Mouse (Mus musculus) hindbrain, embryonic 16.5 days (tissue): Measurements from ENCODE around the gene Pnpt1. TPM values are rescaled to one million over a fixed set of nuclear protein-coding genes. Genes with fewer than 3 reads are reported as not detected.

Experiments
- ATAC-seq: fragments of 200-750 bp; cut with Nextera tagmentation; 2 replicates; pipeline ENCODE4 v1.8.0; 2017; ENCODE audit warnings: moderate TSS enrichment, moderate library complexity
- H3K27ac ChIP-seq: fragments of 300-500 bp; sonication (generic); 2 replicates; pipeline ENCODE4 v1.5.1; 2014; ENCODE audit warnings: low read depth, mild to moderate bottlenecking, control low read depth, low read length, moderate library complexity
- H3K27me3 ChIP-seq: fragments of 300-500 bp; sonication (generic); replicated peaks from 2 replicates; pipeline ENCODE4 v1.6.1; 2014; ENCODE audit warnings: low read length; ENCODE audit not compliant: control insufficient read depth, insufficient read depth
- H3K36me3 ChIP-seq: fragments of 300-500 bp; sonication (generic); 2 replicates; pipeline ENCODE4 v1.6.1; 2014; ENCODE audit warnings: mild to moderate bottlenecking, low read length, moderate library complexity, mixed read lengths; ENCODE audit not compliant: control insufficient read depth, insufficient read depth
- H3K4me1 ChIP-seq: fragments of 300-500 bp; sonication (generic); 2 replicates; pipeline ENCODE4 v1.6.1; 2014; ENCODE audit warnings: low read depth, low read length; ENCODE audit not compliant: control insufficient read depth, insufficient read depth
- H3K4me2 ChIP-seq: fragments of 300-500 bp; sonication (generic); 2 replicates; pipeline ENCODE4 v1.6.1; 2014; ENCODE audit warnings: mild to moderate bottlenecking, low read length, control low read depth, moderate library complexity
- H3K4me3 ChIP-seq: fragments of 300-500 bp; sonication (generic); 2 replicates; pipeline ENCODE4 v1.5.1; 2014; ENCODE audit warnings: mild to moderate bottlenecking, low read length, control low read depth, moderate library complexity
- H3K9ac ChIP-seq: fragments of 300-500 bp; sonication (generic); 2 replicates; pipeline ENCODE4 v1.6.1; 2014; ENCODE audit warnings: low read depth, mild to moderate bottlenecking, control low read depth, low read length, moderate library complexity
- H3K9me3 ChIP-seq: fragments of 300-500 bp; sonication (generic); 2 replicates; pipeline ENCODE4 v1.6.1; 2014; ENCODE audit warnings: mild to moderate bottlenecking, low read length, moderate library complexity; ENCODE audit not compliant: control insufficient read depth
- WGBS: fragments of 180-500 bp; shearing (Covaris S2); extraction: QIAGEN DNeasy Blood & Tissue Kit; methylation state at CpG from one replicate; pipeline ENCODE4 v1.1.7; 2014; 5-methylcytosine and 5-hydroxymethylcytosine counted together
- polyA plus RNA-seq: library from polyadenylated mRNA; unstranded; fragments of >200 nt; fragmentation: Nextera tagmentation; extraction: Ambion mirVana; gene quantifications from 2 replicates; pipeline ENCODE4 v1.2.1, GENCODE M21; 2015

Gene Pnpt1
- polyA plus RNA-seq: 25.3 and 25.5 TPM in 2 replicates

DNA sequence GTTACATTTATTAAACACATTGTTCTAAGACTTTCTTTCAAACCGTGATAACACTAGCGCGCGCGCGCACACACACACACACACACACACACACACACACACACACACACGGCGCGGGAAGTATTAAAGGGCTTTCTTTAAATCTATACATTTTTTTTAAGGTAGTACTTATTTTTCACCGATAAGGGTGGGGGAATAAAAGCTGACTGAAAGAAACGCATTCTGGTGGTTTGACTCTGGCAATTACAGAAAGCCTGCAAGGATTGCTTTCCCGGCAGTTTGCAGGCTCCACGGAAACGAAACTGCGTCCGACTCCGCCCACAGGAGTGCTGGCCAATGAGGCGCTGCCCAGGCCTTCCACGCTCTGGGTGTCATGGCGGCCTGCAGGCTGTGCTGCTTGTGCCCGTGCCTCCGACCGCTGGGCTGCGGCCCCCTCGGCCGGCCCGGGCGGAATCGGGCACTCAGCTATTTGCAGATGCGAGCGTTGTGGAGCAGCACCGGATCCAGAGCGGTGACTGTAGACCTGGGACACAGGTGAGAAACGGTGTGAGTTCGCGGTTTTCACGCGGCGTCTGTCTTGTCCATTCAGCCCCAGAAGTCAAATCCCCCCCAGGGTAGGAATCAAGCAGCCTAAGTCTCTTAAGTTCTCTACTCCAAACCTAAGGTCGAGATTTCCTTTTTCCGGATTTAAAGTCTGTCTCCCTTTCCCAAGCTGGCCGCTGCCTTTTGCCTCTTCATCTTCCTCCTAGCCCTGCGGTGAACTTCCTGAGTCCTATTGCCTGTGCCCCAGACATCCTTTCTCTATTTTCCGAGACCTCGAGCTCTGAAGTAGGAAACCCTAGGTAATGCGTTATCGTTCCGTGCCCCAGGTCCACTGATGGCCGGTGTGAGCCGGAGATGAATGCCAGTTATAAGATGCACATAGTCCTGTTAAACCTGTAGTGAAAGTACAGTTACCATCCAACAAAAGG is at the start of gene Pnpt1:
Gene Pnpt1, plus strand, starts transcription at position 360 of the 971 bp plus-strand sequence.
- peak within 1 kb of the TSS; percentile 81 for H3K27ac ChIP-seq
- peak within 1 kb of the TSS; percentile 81 for H3K4me3 ChIP-seq
- WGBS: 4% methylated on average over 50 of the region's 50 CpGs
- peaks cover 3% of the 10 kb centered on the region; the same call in 1 of the 2 replicates for H3K36me3 ChIP-seq
- peak within 1 kb of the TSS; percentile 79 for H3K4me2 ChIP-seq
- no peaks in the 10 kb centered on the region for H3K27me3 ChIP-seq
- peaks cover 6% of the 10 kb centered on the region; the same call in 1 of the 2 replicates for H3K4me1 ChIP-seq
- no peaks in the 10 kb centered on the region for H3K9me3 ChIP-seq
- ATAC-seq: peak; percentile 100
- H3K9ac ChIP-seq: peak within 1 kb of the TSS; percentile 85

DNA sequence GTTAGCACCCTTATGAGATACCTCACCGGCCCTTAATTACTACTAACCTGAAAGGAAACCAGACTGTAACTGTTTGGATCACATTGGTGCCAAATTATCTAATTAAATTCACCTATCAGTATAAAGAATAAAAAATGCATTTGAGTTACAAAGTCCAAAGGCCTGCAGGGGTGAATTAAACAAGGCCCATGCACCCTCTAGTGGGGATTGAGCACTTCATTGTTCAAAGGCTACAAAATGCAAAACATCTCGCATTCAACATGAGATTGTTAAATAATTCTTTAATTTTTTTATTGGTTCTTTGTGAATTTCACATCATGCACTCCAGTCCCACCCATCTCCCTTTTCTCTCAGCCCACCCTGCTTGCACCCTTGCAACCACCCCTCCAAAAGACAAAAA is 38.1 kb upstream of the Pnpt1 start:
- H3K27ac ChIP-seq: no peak overlapping the region
- no peak overlapping the region for H3K9ac ChIP-seq
- H3K9me3 ChIP-seq: no peaks in the 10 kb centered on the region
- no peak overlapping the region for H3K4me2 ChIP-seq
- H3K4me3 ChIP-seq: no peak overlapping the region
- H3K4me1 ChIP-seq: no peaks in the 10 kb centered on the region
- WGBS: 84% methylated on average over 2 of the region's 2 CpGs
- no peaks in the 10 kb centered on the region for H3K36me3 ChIP-seq
- ATAC-seq: no peak
- H3K27me3 ChIP-seq: no peaks in the 10 kb centered on the region

DNA sequence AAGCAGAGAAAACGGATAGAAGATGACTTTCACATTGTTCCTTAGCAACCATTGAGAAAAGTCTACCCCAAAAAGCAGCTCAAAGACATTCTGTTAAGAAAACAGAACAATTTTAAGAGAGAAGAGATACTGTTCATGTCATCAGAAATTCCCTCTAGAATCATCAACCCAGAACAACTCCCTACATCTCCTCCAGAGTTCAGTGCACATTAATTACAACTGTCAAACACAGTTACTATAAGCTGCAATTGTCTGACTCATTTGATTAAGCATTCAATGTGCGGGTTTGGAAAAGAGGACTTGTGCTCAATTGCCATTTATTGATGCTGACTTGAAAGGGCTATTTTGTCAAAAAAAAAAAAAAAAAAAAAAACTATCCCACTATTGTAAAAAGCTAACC is 31.6 kb upstream of the Pnpt1 start:
- no peaks in the 10 kb centered on the region for H3K36me3 ChIP-seq
- no peak overlapping the region for H3K27ac ChIP-seq
- no peak overlapping the region for H3K9ac ChIP-seq
- no peak for ATAC-seq
- H3K4me1 ChIP-seq: no peaks in the 10 kb centered on the region
- no peak overlapping the region for H3K4me2 ChIP-seq
- no peak overlapping the region for H3K4me3 ChIP-seq
- H3K9me3 ChIP-seq: no peaks in the 10 kb centered on the region
- 26% methylated on average over 2 of the region's 2 CpGs for WGBS
- H3K27me3 ChIP-seq: no peaks in the 10 kb centered on the region

DNA sequence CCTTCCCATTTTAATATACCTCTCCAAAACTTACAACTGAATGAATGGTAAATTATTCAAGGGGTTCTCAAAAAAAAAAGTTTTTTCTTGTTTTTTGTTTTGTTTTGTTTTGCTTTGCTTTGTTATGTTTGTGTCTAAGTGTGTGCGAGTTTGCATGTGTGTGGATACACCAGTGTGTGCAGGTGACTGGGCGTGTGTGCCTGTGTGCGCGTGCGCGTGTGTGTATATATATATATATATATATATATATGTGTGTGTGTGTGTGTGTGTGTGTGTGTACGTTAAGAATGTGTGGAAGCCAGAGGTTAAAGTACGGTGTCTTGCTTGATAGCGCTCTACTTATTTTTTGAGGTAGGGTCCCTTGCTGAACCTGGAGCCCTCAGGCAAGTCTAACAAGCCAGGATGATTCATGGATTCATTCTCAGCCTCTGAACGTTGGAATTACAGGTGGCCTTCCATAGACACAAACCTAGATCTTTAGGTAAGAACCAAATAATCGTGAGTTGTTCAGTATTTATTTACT is 621 bp upstream of the Pnpt1 start:
- Histone ChIP-seq H3K9me3 (no peaks in the 10 kb centered on the region), H3K27me3 (no peaks in the 10 kb centered on the region), H3K27ac (peak overlapping the region; percentile 81; the same call in 1 of the 2 replicates), H3K4me3 (peak overlapping the region; percentile 81), H3K36me3 (peaks cover 2% of the 10 kb centered on the region; the same call in 1 of the 2 replicates), H3K9ac (peak overlapping the region; percentile 85), H3K4me1 (peaks cover 6% of the 10 kb centered on the region; the same call in 1 of the 2 replicates), H3K4me2 (peak overlapping the region; percentile 60)
- 59% methylated on average over 11 of the region's 11 CpGs for WGBS
- peak; percentile 73 for ATAC-seq

DNA sequence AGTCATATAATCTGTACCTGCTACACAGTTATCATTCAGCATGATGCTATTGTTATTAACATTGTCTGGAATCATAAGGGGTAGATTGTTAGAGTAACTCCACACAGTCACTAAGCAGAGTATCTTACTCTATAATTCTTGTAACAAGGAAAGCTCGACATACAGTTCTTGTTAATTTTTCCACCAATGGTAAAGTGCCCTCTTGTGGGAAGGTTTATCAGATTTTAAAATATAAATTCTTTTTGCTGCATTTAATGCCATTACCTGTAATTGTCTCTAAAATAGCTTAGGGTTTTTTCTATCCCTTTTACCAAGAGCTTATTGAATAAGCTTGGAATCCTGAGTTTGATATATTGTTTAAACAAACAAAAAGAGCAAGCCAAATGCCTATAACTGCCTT is 10.1 kb downstream of the Pnpt1 start:
- WGBS: 44% methylated on average over 1 of the region's 1 CpGs
- Histone ChIP-seq H3K9ac (no peak overlapping the region), H3K4me1 (no peaks in the 10 kb centered on the region), H3K27ac (no peak overlapping the region), H3K27me3 (no peaks in the 10 kb centered on the region), H3K36me3 (peaks cover 9% of the 10 kb centered on the region), H3K4me3 (no peak overlapping the region), H3K4me2 (no peak overlapping the region), H3K9me3 (no peaks in the 10 kb centered on the region)
- ATAC-seq: no peak

DNA sequence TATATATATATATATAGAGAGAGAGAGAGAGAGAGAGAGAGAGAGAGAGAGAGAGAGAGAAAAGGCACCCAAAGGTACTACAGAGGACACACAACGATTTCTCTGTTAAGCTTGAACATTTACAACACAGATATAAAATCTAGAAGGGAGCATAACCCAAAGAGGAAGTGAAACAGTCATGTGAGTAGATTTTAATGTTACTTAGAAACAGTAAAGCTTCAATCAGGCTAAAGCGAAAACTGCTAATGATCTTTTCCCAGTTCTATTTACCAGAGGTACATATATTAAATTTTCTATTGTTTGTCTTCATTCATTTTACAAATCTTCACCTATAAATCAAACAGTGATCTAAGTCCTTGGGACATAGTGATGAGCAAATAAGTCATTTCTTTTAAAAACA is 18.4 kb downstream of the Pnpt1 start:
- WGBS: 95% methylated on average over 2 of the region's 2 CpGs
- Histone ChIP-seq H3K9ac (no peak overlapping the region), H3K36me3 (peaks cover 12% of the 10 kb centered on the region), H3K27ac (no peak overlapping the region), H3K4me1 (no peaks in the 10 kb centered on the region), H3K4me3 (no peak overlapping the region), H3K9me3 (no peaks in the 10 kb centered on the region), H3K27me3 (no peaks in the 10 kb centered on the region), H3K4me2 (no peak overlapping the region)
- no peak for ATAC-seq

DNA sequence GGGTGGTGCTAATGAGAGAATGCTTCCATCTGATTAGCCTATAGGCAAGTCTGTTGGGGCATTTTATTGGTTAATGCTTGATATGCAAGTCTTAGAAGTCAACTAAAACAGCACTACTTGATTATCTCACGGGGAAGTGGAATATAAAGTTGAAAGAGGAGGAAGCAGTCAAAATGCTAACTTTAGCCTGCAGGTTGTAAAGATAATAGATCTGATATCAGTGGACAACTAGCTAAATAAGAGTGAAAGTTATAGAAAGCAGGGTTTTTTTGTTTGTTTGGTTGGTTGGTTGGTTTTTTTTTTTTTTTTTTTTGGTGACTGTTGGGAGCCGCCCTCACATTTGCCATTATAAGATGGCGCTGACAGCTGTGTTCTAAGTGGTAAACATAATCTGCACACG is 33.0 kb downstream of the Pnpt1 start:
- H3K27ac ChIP-seq: no peak overlapping the region
- no peak overlapping the region for H3K4me3 ChIP-seq
- H3K27me3 ChIP-seq: no peaks in the 10 kb centered on the region
- 98% methylated on average over 4 of the region's 4 CpGs for WGBS
- H3K4me2 ChIP-seq: no peak overlapping the region
- H3K9me3 ChIP-seq: no peaks in the 10 kb centered on the region
- H3K9ac ChIP-seq: no peak overlapping the region
- ATAC-seq: no peak
- H3K4me1 ChIP-seq: no peaks in the 10 kb centered on the region
- peaks cover 13% of the 10 kb centered on the region for H3K36me3 ChIP-seq

DNA sequence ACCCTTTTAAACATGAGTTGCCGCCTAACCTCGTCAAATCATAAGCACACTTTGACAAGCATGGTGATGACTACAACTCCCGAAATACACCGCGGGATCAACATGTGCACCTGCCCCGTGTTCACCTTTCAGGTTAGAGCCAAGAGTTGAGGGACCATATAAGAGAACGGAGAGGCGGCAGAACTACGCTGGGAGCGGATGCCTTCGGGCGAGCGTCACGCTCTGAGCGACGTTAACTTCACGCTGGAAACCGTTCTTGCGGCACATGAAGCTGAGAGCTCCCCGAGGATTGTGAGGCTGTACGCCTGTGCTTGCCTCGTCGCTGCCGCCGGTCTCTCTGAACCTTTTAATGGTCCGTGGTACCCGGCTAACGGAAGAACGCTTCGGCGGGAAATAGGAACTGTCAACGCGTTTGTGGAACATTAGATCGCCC is 41.4 kb downstream of the Pnpt1 start:
- H3K4me3 ChIP-seq: peak overlapping the region; percentile 96
- no peaks in the 10 kb centered on the region for H3K9me3 ChIP-seq
- no peaks in the 10 kb centered on the region for H3K36me3 ChIP-seq
- peak overlapping the region; percentile 36 for H3K27ac ChIP-seq
- ATAC-seq: peak; percentile 43
- H3K4me1 ChIP-seq: peaks cover 10% of the 10 kb centered on the region
- no peaks in the 10 kb centered on the region for H3K27me3 ChIP-seq
- peak overlapping the region; percentile 60 for H3K9ac ChIP-seq
- WGBS: under 1% methylated on average over 34 of the region's 34 CpGs
- H3K4me2 ChIP-seq: peak overlapping the region; percentile 69

DNA sequence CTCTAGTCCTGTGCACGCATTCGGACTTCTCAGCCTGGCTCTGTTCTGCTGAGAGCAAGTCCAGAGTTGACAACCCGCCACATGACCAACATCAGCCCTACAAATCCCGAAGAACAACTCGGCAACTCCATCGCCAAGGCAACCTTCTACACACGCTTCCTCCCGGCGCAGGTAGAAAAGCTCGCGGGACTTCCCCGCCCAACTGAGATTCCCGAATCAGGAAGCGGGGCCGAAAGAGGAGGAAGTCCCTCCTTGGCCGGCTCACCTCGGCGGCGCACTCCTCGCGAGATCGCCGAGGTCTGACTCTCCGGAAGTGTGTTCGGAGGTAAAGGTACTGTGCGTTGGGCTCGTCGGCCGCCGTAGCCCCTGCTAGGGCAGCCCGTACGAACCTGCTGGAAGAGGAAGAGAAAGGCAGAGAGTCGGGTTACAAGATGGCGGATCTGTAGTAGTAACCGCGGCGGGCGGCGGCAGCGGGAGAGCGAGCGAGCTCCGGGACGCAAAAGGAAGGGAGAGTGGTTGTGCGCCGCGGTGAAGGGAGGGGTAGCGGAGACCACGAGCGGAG is 42.1 kb downstream of the Pnpt1 start, which contains the start of gene Ppp4r3b:
Gene Ppp4r3b, plus strand, starts transcription at position 328 of the 562 bp plus-strand sequence.
- peaks cover 10% of the 10 kb centered on the region for H3K4me1 ChIP-seq
- peak within 1 kb of the TSS; percentile 96 for H3K4me3 ChIP-seq
- H3K9ac ChIP-seq: peak within 1 kb of the TSS; percentile 98
- peak; percentile 98 for ATAC-seq
- H3K4me2 ChIP-seq: peak within 1 kb of the TSS; percentile 69
- H3K9me3 ChIP-seq: no peaks in the 10 kb centered on the region
- H3K27ac ChIP-seq: peak within 1 kb of the TSS; percentile 97
- 0% methylated on average over 50 of the region's 50 CpGs for WGBS
- H3K27me3 ChIP-seq: no peaks in the 10 kb centered on the region
- H3K36me3 ChIP-seq: no peaks in the 10 kb centered on the region
